Mouse (Mus musculus): ENCODE results near the gene Basp1. TPM values are rescaled to one million over a fixed set of nuclear protein-coding genes. Genes with fewer than 3 reads are reported as not detected.
"Not testable (repeated sequence)": the region's sequence is repeated elsewhere in the genome, so short reads cannot be mapped to it uniquely, and the experiment has no call there.

Basp1 gene
- 100 to 1,000 TPM; 596 to 663 TPM for total RNA-seq (2021)

- DNase-seq, result peak; percentile 74 to 76
These were observed at the start of gene Basp1 for GRCm38 (mm10) chr15:25413378-25413901. TSS of gene Basp1 (minus strand) at chr15:25413764.

- not testable (repeated sequence) for DNase-seq
These were observed 49.5 kb upstream of the Basp1 start for GRCm38 (mm10) chr15:25463076-25463475.

GRCm38 (mm10) chr15:25462056-25462762, 48.6 kb upstream of the Basp1 start:
- no peak for DNase-seq

GRCm38 (mm10) chr15:25459901-25460300, 46.3 kb upstream of the Basp1 start:
- DNase-seq, result no peak

GRCm38 (mm10) chr15:25457421-25457820, 43.9 kb upstream of the Basp1 start:
- no peak for DNase-seq

- no peak for DNase-seq
These were observed 40.0 kb upstream of the Basp1 start for GRCm38 (mm10) chr15:25453538-25453937.

GRCm38 (mm10) chr15:25449348-25449747, 35.8 kb upstream of the Basp1 start:
- no peak for DNase-seq

DNA sequence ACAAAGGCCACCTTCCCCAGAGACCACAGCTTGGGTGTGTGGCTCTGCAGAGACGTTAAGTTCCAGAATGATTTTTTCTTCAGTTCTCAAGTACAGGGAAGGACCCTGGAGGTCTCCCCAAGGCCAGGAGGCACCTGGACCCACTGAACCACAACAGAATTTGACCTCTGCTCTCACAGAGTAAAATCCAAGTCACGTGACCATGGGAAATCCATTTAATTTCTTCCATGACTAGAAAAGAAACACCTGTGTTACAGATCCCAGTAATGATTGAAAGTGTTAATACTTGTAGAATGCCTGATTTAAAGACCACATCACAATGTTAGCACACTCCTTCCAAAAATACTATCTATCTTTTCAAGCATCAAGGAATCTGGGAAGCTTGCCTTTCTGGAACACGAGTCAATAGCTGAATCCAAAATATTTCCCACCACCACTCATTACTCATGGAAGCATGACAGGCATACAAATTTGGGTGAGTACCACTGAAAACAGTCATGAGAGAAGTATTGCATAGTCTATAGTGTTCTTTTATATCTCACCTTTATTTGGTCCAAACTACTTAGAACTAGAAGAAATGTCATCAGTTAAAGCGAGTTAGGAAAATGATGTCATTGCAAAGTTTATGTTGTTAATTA, 35.3 kb upstream of the Basp1 start:
- no peak for DNase-seq

GRCm38 (mm10) chr15:25447136-25447535, 33.6 kb upstream of the Basp1 start:
- no peak for DNase-seq

- no peak for DNase-seq
These were observed 32.6 kb upstream of the Basp1 start for GRCm38 (mm10) chr15:25446155-25446487.

GRCm38 (mm10) chr15:25445361-25446154, 32.0 kb upstream of the Basp1 start:
- DNase-seq, result no peak

DNA sequence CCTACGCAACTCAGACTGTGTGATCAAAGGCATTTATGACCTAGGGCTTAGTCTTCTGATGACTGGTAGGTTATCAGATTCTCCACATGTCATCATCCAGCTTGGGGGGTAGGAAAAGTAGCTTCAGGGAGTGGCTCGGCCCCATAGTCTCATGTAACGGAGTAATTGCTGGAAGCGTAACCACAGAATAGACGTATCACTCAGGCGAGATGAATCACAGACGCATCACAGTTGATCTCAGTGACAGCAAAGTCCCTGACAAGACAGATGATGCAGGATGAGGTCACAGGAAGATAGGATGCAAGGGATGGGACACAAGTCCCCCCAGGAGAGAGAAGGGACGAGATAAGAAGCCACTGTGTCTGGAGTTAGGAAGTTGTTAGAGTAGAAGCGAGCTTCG, 30.6 kb upstream of the Basp1 start:
- no peak for DNase-seq

DNA sequence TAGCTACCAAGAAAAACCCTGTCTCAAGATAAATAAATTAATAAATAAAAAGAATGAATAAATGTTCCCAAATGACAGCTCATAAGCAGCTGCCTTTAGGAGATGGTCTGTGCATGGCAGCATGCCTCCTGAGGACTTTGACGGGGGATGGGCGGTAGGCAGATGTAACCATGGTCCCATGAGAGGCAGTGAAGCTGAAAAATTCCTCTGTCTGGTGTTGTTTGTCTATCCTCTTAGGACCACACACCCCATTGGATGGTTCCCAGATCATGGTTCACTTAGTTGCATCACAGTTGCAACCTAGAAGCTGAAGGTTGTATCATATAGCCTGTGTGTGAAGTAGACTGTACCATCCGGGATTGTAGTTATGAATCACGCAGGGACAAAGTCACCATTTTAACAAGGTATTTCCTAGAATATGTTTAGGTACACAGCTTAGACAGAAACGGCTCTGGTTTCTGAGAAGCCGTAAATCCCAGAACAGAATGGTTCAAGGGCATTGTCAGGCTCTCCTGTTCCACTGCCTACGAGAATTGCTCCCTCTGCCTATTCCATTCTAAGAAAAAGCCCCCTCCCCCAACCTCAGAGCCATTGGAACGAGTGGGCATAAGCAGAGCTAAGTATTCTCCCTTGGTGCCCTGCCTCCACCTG, 29.7 kb upstream of the Basp1 start:
- DNase-seq, result no peak

DNA sequence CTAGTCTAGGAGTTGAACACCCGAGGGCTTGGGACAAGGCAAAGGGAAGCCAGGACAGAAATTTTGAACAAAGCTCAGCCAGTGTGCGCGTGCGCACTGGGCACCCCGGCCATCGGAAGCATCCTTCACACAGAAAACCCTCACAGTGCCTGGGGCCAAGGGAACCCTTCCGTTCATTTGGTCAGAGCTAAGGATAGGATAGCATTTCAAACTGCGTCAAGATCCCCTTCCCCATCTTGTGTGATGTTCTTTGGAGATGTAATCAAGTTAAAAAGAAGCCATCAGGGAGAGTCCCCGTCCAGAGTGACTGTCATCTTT, 28.3 kb upstream of the Basp1 start:
- no peak for DNase-seq

- DNase-seq, result peak in 1 of 2 experiments; percentile 44
These were observed 27.7 kb upstream of the Basp1 start for GRCm38 (mm10) chr15:25440991-25441867.

- DNase-seq, result no peak
These were observed 26.8 kb upstream of the Basp1 start for GRCm38 (mm10) chr15:25440317-25440716.

GRCm38 (mm10) chr15:25432341-25432740, 18.8 kb upstream of the Basp1 start:
- no peak for DNase-seq

- no peak for DNase-seq
These were observed 16.6 kb upstream of the Basp1 start for GRCm38 (mm10) chr15:25430167-25430566.

DNA sequence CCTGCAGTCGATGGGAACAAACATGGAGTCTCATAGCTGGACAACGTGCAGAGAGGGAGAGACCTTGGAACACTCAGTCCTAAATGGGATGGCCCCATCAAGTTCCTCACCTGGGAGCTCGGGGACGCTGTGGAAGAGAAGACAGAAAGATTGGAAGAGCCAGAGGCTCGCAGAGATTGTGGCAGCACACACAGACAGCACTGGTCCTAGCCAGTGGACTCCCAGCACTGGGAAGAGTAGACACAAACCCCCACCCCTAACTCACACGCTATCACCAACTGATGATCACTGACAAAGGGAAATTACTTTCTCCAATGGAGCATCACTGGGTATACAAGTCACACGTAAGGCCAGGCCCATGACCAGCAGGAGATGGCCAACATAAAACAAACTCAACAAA, 15.4 kb upstream of the Basp1 start:
- DNase-seq, result no peak

- no peak for DNase-seq
These were observed 15.0 kb upstream of the Basp1 start for GRCm38 (mm10) chr15:25428551-25428950.

DNA sequence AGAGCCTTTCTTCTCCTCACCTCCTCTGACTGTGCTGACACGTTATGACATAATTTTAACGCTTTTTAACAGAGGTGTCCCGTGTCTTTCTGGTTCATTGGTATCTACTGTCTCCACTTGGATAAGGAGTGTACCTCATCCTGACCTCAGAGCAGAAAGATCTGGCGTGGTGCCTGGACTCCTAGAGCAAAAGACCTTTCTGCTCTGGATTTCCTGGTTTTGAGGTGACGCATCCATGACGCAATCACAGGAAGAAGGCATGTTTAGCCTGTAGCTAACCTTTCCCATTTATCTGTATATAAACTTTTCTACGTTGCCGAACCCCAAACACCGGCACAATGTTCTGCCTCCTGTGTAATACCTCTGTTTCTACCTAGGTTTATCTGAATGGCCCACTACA, 6.7 kb upstream of the Basp1 start:
- DNase-seq, result no peak

DNA sequence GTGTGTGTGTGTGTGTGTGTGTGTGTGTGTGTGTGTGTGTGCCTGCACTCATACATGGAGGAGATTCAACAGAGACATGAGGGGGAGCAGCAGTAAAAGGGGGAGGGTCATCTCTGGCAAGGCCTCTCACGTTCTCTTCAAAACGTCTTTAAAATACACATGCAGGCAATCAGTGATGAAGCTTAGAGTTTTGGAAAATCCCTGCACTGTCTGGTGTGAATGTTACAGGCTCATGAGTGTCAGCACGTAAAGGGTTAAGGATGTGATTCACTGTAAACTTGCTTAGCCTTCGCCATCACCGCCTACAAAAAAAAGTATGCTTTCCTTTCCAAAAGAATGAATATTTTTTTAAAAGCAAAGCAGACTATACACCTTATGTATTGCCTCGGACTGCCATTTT, 2.8 kb upstream of the Basp1 start:
- DNase-seq, result no peak
